Mouse (Mus musculus): ENCODE measurements around the gene Dock9.

The Dock9 gene

GRCm38 (mm10) chr14:121588451-121588850 is 209.2 kb downstream of the Dock9 start:
- no peak for DNase-seq (ENCODE audit: low spot score in 2 of 2)

- no peak for DNase-seq (ENCODE audit: low spot score in 2 of 2)
These were observed 211.5 kb downstream of the Dock9 start for GRCm38 (mm10) chr14:121585906-121586765.

GRCm38 (mm10) chr14:121579055-121579454 is 218.6 kb downstream of the Dock9 start:
- DNase-seq (ENCODE audit: low spot score in 2 of 2) = peak; percentile 27

- DNase-seq (ENCODE audit: low spot score in 2 of 2) = no peak
These were observed 224.2 kb downstream of the Dock9 start for GRCm38 (mm10) chr14:121573391-121573790.

- no peak for DNase-seq (ENCODE audit: low spot score in 2 of 2)
These were observed 230.8 kb downstream of the Dock9 start for GRCm38 (mm10) chr14:121566794-121567201.

- DNase-seq (ENCODE audit: low spot score in 2 of 2) = no peak
These were observed 231.7 kb downstream of the Dock9 start for GRCm38 (mm10) chr14:121565930-121566329.

- no peak for DNase-seq (ENCODE audit: low spot score in 2 of 2)
These were observed 233.0 kb downstream of the Dock9 start for GRCm38 (mm10) chr14:121564656-121565055.

GRCm38 (mm10) chr14:121563954-121564353 is 233.7 kb downstream of the Dock9 start:
- no peak for DNase-seq (ENCODE audit: low spot score in 2 of 2)

- DNase-seq (ENCODE audit: low spot score in 2 of 2) = no peak
These were observed 238.6 kb downstream of the Dock9 start for GRCm38 (mm10) chr14:121559026-121559425.

- DNase-seq (ENCODE audit: low spot score in 2 of 2) = no peak
These were observed 241.0 kb downstream of the Dock9 start for GRCm38 (mm10) chr14:121556401-121557315.

GRCm38 (mm10) chr14:121553785-121554184 is 243.9 kb downstream of the Dock9 start:
- no peak for DNase-seq (ENCODE audit: low spot score in 2 of 2)

GRCm38 (mm10) chr14:121552586-121552985 is 245.1 kb downstream of the Dock9 start:
- no peak for DNase-seq (ENCODE audit: low spot score in 2 of 2)

- no peak for DNase-seq (ENCODE audit: low spot score in 2 of 2)
These were observed 247.8 kb downstream of the Dock9 start for GRCm38 (mm10) chr14:121549834-121550233.

- no peak for DNase-seq (ENCODE audit: low spot score in 2 of 2)
These were observed 249.9 kb downstream of the Dock9 start for GRCm38 (mm10) chr14:121547745-121548144.

- no peak for DNase-seq (ENCODE audit: low spot score in 2 of 2)
These were observed 251.0 kb downstream of the Dock9 start for GRCm38 (mm10) chr14:121546621-121547020.

- no peak for DNase-seq (ENCODE audit: low spot score in 2 of 2)
These were observed 251.9 kb downstream of the Dock9 start for GRCm38 (mm10) chr14:121545551-121546331.

- no peak for DNase-seq (ENCODE audit: low spot score in 2 of 2)
These were observed 256.4 kb downstream of the Dock9 start for GRCm38 (mm10) chr14:121541262-121541661.

GRCm38 (mm10) chr14:121534501-121534900 is 263.1 kb downstream of the Dock9 start:
- DNase-seq (ENCODE audit: low spot score in 2 of 2) = no peak

GRCm38 (mm10) chr14:121530853-121531252 is 266.8 kb downstream of the Dock9 start:
- no peak for DNase-seq (ENCODE audit: low spot score in 2 of 2)

- no peak for DNase-seq (ENCODE audit: low spot score in 2 of 2)
These were observed 269.8 kb downstream of the Dock9 start for GRCm38 (mm10) chr14:121527883-121528282.

GRCm38 (mm10) chr14:121527201-121527600 is 270.4 kb downstream of the Dock9 start:
- no peak for DNase-seq (ENCODE audit: low spot score in 2 of 2)

GRCm38 (mm10) chr14:121521709-121522108 is 275.9 kb downstream of the Dock9 start:
- no peak for DNase-seq (ENCODE audit: low spot score in 2 of 2)

Data from urinary bladder, postnatal 36 days (tissue).